Mouse (Mus musculus): ENCODE data around the gene Cpt1b. TPM values are rescaled to one million over a fixed set of nuclear protein-coding genes. Genes with fewer than 3 reads are reported as not detected.

Gene Cpt1b
- polyA plus RNA-seq, 1 experiment: 28.9 TPM

DNA sequence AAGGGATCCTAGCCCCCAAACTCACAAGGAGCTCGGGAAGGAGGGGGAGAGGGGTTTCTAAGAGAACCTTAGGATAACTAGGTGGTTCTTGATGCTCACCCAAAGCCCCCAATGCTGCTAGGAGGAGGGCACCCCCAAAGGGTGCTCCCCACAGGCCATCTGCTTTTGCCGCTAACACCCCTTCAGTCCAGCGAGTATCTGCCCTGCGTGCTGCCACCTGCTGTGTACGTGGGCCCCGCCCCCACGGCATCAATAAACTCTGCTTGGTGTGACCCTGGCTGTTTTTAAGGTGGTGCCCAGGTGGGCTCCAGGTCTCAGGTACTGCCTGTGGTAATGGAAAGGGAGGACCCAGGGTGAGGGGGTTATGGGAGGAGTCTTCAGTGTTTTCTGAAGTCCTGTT lies 36.5 kb upstream of the Cpt1b start:
- TF ChIP-seq POLR2A (IDR thresholded peaks at IDR 0.05; ENCODE audit: borderline replicate concordance, extremely low read depth, low read depth, low read length) (no peak), CTCF (IDR thresholded peaks at IDR 0.05; ENCODE audit: insufficient read depth, low read length) (no peak)
- H3K4me3 ChIP-seq (replicated peaks; ENCODE audit: extremely low read depth, low read depth, low read length): no peak overlapping the region
- 73% methylated on average over 7 of the region's 7 CpGs for WGBS
- H3K4me1 ChIP-seq (ENCODE audit: control insufficient read depth, insufficient read depth, low read length): no peaks in the 10 kb centered on the region
- DNase-seq: no peak

DNA sequence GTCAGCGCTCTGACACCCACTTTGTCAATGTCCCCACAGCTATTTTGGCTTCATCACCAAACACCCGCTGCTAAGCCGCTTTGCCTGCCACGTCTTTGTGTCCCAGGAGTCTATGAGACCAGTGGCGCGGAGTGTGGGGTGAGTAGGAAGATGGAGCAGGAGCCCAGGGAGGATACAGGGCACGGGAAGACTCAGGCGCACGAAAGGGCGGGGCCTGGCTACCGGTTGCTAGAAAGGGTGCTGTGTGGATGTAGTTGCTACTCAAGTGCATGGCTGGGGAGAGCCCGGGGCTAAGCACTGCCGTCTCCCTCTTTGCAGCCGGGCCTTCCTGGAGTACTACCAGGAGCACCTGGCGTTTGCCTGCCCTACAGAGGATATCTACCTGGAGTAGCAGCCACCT lies 35.7 kb upstream of the Cpt1b start:
- no peak for DNase-seq

DNA sequence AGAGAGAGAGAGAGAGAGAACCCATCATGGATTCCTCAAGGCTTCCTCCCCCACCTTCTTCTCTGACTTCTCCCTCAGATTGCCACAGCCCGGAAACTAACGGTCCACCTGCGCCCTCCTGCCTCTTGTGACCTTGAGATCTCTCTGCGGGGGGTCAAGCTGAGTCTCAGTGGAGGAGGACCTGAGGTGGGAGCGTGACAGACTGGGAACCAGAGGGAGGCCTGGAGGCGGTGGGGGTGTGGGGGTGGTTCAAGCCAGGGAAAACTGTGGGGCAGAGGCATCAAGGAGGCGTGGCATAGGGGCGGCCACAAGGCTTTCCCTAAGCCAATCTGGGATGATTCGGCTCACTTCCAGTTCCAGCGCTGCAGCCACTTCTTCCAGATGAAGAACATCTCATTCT lies 34.6 kb upstream of the Cpt1b start:
- TF ChIP-seq CTCF (IDR thresholded peaks at IDR 0.05; ENCODE audit: insufficient read depth, low read length) (no peak), POLR2A (IDR thresholded peaks at IDR 0.05; ENCODE audit: borderline replicate concordance, extremely low read depth, low read depth, low read length) (no peak)
- DNase-seq: no peak
- H3K4me3 ChIP-seq (replicated peaks; ENCODE audit: extremely low read depth, low read depth, low read length): no peak overlapping the region
- WGBS: 57% methylated on average over 10 of the region's 10 CpGs
- no peaks in the 10 kb centered on the region for H3K4me1 ChIP-seq (ENCODE audit: control insufficient read depth, insufficient read depth, low read length)

More for the DNA sequence above, 35.7 kb upstream of the Cpt1b start:
- no peak for TF ChIP-seq POLR2A (IDR thresholded peaks at IDR 0.05; ENCODE audit: borderline replicate concordance, extremely low read depth, low read depth, low read length)
- no peak for TF ChIP-seq CTCF (IDR thresholded peaks at IDR 0.05; ENCODE audit: insufficient read depth, low read length)
- 68% methylated on average over 15 of the region's 15 CpGs for WGBS
- no peaks in the 10 kb centered on the region for H3K4me1 ChIP-seq (ENCODE audit: control insufficient read depth, insufficient read depth, low read length)
- no peak overlapping the region for H3K4me3 ChIP-seq (replicated peaks; ENCODE audit: extremely low read depth, low read depth, low read length)

DNA sequence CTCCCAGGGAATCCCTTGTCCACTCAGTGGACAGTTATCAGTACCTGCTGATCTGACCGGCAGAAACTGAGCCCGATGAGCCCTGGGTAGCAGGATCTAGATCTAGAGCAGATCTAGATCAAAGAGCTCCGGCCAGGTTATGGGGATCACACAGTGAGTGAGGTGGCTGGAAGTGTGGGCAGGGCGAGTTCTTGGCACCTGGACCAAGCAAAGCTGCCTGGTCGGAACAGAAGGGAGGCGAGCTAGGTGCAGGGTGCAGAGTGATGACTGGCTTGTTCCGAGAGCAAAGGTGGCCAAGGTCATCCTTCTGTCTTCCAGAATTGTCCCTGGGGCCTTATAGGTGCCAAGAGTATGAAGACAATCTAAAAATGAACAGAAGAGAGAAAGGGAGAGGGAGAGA lies 34.2 kb upstream of the Cpt1b start:
- DNase-seq: no peak
- TF ChIP-seq POLR2A (IDR thresholded peaks at IDR 0.05; ENCODE audit: borderline replicate concordance, extremely low read depth, low read depth, low read length): no peak
- TF ChIP-seq CTCF (IDR thresholded peaks at IDR 0.05; ENCODE audit: insufficient read depth, low read length): no peak
- no peaks in the 10 kb centered on the region for H3K4me1 ChIP-seq (ENCODE audit: control insufficient read depth, insufficient read depth, low read length)
- WGBS: 71% methylated on average over 7 of the region's 7 CpGs
- no peak overlapping the region for H3K4me3 ChIP-seq (replicated peaks; ENCODE audit: extremely low read depth, low read depth, low read length)

DNA sequence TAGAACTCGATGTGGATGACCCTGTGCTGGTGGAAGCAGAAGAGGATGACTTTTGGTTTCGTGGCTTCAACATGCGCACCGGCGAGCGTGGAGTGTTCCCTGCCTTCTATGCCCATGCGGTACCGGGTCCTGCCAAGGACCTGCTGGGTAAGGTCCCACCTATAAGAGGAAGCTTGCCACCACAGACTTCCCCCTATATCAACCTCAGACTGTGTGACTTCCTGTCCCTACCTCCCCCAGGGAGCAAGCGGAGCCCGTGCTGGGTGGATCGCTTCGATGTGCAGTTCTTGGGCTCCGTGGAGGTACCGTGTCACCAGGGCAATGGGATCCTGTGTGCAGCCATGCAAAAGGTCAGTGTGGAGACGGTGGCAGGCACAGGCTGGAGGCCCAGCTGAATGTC lies 33.3 kb upstream of the Cpt1b start:
- no peak overlapping the region for H3K4me3 ChIP-seq (replicated peaks; ENCODE audit: extremely low read depth, low read depth, low read length)
- no peak for TF ChIP-seq POLR2A (IDR thresholded peaks at IDR 0.05; ENCODE audit: borderline replicate concordance, extremely low read depth, low read depth, low read length)
- no peak for TF ChIP-seq CTCF (IDR thresholded peaks at IDR 0.05; ENCODE audit: insufficient read depth, low read length)
- no peak for DNase-seq
- no peaks in the 10 kb centered on the region for H3K4me1 ChIP-seq (ENCODE audit: control insufficient read depth, insufficient read depth, low read length)
- 76% methylated on average over 15 of the region's 15 CpGs for WGBS

DNA sequence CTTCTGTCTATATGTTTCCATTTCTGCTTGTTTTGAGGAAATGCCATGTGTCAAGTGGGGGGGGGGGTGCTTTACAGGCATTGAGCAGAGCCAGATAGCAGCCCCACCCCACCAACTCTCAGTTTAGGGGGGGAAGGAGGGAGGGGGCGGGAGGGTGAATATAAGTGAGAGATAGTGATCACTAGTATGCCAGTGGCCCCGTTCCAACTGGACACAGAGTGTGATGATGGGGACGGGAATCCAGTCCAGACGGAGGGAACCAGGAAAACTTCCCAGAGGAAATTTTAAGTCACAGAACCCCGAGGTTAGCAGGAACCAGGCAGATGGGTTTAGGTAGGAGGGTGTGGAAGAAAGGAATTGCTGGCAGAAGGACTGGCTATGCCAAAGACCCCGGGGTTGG lies 30.0 kb upstream of the Cpt1b start:
- TF ChIP-seq CTCF (IDR thresholded peaks at IDR 0.05; ENCODE audit: insufficient read depth, low read length): no peak
- Histone ChIP-seq H3K4me3 (replicated peaks; ENCODE audit: extremely low read depth, low read depth, low read length) (no peak overlapping the region), H3K4me1 (ENCODE audit: control insufficient read depth, insufficient read depth, low read length) (no peaks in the 10 kb centered on the region)
- WGBS: 58% methylated on average over 6 of the region's 6 CpGs
- DNase-seq: no peak

DNA sequence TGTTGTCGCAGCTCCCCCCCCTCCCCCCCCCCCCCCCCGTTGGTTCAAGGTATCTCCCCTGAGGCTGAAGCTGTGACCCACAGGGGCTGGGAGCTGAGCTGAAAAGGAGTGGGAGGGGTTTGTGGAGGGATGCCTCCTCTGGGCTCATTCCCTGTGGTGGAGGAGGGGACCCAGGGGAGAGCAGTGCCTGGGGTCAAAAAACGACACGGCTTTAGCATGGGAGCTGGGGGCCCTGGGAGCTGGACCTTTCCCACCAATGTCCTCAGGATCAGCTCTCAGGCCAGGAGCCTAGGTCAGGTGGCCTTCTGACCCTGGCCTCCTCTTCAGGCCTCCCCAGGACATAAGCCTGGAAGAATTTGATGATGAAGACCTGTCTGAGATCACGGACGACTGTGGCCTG lies 29.2 kb upstream of the Cpt1b start:
- Histone ChIP-seq H3K4me1 (ENCODE audit: control insufficient read depth, insufficient read depth, low read length) (no peaks in the 10 kb centered on the region), H3K4me3 (replicated peaks; ENCODE audit: extremely low read depth, low read depth, low read length) (no peak overlapping the region)
- 27% methylated on average over 4 of the region's 6 CpGs for WGBS
- no peak for TF ChIP-seq CTCF (IDR thresholded peaks at IDR 0.05; ENCODE audit: insufficient read depth, low read length)
- no peak for TF ChIP-seq POLR2A (IDR thresholded peaks at IDR 0.05; ENCODE audit: borderline replicate concordance, extremely low read depth, low read depth, low read length)
- DNase-seq: no peak

DNA sequence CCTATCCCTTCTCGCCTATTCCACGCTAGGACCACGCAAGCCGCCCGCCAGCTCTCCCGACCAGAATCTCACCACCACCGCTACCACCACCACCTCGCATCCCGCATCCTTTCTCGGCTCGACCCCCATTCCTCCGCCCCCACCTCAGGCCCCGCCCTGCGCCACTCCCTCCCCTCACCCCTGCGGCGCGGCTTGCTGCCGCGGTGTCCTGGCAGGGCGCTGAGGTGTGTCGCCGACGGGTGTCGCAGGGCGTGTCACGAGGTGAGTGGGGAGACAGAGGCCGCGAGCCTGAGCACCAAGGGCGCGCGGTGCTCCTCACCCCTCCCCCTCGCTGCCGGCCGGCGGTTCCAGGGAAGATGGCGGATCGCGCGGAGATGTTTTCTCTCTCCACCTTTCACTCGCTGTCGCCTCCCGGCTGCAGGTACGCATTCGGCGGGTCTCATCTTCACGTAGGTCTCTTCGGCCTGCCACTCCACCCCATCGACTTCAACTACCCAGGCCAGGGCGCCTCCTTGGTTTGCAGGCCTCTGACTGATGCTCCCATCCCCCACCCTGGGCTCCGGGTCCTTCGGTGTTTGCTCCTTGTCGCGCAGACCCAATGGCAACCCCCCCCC lies 28.3 kb upstream of the Cpt1b start, which contains the start of gene Mapk8ip2:
Gene Mapk8ip2, plus strand, starts transcription at position 49 of the 614 bp plus-strand sequence.
- Histone ChIP-seq H3K4me3 (replicated peaks; ENCODE audit: extremely low read depth, low read depth, low read length) (no peak within 1 kb of the TSS), H3K4me1 (ENCODE audit: control insufficient read depth, insufficient read depth, low read length) (no peaks in the 10 kb centered on the region)
- WGBS: 2% methylated on average over 53 of the region's 53 CpGs
- no peak for DNase-seq
- TF ChIP-seq POLR2A (IDR thresholded peaks at IDR 0.05; ENCODE audit: borderline replicate concordance, extremely low read depth, low read depth, low read length) (no peak), CTCF (IDR thresholded peaks at IDR 0.05; ENCODE audit: insufficient read depth, low read length) (no peak)

DNA sequence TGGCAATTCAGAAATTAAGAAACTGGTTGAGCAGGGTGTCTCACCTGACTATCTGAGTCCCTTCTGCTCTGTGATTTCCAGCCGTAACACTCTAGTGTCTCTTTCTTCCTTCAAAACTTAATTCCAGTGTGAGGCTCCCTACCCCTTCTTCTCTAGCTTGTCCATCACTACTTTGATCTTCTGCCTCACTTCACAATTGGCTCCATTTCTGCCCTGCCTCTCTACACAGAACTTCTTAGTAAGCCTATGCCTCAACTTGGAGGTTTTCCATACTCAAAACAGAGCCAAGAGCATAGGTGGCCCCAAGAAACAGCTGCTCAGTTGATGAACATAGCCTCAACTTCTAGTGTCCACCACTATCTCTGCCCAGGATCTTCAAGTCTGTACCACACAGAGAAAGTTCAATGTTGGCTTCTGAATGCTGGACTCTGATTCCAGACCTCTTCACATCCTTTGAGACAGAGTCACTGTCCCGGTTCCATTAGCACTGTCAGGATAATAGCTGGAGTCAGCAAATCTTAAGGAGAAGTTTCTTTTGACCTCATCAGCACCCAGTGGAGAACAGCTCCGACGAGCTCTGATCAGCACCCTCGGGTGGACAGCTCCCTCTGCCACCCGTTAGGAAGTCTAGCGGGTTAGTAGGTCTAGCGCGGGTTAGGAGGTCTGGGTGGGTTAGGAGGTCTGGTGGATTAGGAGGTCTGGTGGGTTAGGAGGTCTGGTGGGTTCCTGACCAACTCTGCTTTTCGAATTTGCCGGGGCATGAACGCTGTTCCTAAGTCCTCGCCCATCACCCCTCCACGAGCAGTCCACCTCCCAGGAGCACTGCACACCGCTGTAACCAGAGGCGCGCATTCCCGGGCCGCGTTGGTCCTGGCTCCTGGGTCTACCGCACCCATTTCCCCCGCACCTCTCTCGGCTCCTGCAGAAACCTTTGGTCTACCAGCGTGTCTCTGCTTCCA lies 27.5 kb upstream of the Cpt1b start:
- DNase-seq: peak; percentile 42

More for the DNA sequence above, 27.5 kb upstream of the Cpt1b start:
- no peaks in the 10 kb centered on the region for H3K4me1 ChIP-seq (ENCODE audit: control insufficient read depth, insufficient read depth, low read length)
- no peak overlapping the region for H3K4me3 ChIP-seq (replicated peaks; ENCODE audit: extremely low read depth, low read depth, low read length)
- 5% methylated on average over 24 of the region's 24 CpGs for WGBS
- no peak for TF ChIP-seq POLR2A (IDR thresholded peaks at IDR 0.05; ENCODE audit: borderline replicate concordance, extremely low read depth, low read depth, low read length)
- no peak for TF ChIP-seq CTCF (IDR thresholded peaks at IDR 0.05; ENCODE audit: insufficient read depth, low read length)
